Mouse (Mus musculus): ENCODE measurements around the gene Ttll12.

DNA sequence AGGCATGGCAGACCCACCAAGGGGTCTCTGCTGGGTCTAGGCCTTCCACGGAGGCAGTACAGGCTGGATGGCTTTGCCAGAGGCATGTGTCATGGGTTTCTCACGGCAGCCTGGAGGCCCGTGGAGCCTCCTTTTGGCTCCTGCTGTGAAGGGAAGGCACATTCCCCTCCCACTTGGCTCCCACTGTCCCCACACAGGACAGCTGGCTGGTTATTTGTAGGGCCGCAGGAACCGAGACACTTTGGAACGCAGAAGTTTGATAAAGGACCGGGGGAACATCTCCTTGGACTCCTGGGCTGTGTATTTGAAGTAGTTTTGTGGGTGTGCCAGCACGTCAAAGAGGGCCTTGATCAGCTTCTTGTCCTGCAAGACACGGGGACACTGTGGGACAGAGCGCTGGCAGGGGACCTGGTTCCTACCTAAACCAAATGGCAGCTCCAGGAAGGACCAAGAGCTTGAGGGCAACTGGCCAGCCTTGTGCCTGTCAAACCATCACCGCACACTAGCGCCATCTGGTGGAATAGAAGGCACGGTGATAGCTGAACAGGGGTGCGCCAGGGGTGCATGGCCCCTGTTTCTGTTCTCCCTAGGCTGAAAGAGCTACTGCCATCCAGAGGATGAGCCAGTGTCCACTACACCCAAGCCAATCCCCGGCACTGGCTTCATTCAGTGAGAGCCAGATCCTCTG, 12.3 kb upstream of the Ttll12 start:
- TF ChIP-seq TAL1 (IDR thresholded peaks at IDR 0.05; ENCODE audit: low read length) = no peak
- no peak for TF ChIP-seq GATA1 (IDR thresholded peaks at IDR 0.05; ENCODE audit: low read length)
